Mouse (Mus musculus) spleen, adult 2 months (tissue): ENCODE measurements around the gene Tyrobp. TPM values are rescaled to one million over a fixed set of nuclear protein-coding genes. Genes with fewer than 3 reads are reported as not detected.

Experiments used
- DNase-seq, 2 experiments: peaks; one replicate each; pipeline versions ENCODE4 v3.0.0 to v3.0.0-alpha.2; 2012 to 2021; ENCODE audit warnings: low spot score in 2 of 2, low read depth in 1 of 2
- H3K27ac ChIP-seq: fragments of 200-500 bp; 2 replicates; pipeline ENCODE4 v1.5.1; 2012; ENCODE audit warnings: low read length, inconsistent platforms; ENCODE audit not compliant: insufficient read depth
- H3K27me3 ChIP-seq: fragments of 200-500 bp; 2 replicates; pipeline ENCODE4 v1.6.1; 2012; ENCODE audit warnings: mild to moderate bottlenecking, moderate library complexity, low read length, inconsistent platforms; ENCODE audit not compliant: control insufficient read depth, insufficient read depth
- H3K36me3 ChIP-seq: fragments of 200-500 bp; 2 replicates; pipeline ENCODE4 v1.6.1; 2012; ENCODE audit warnings: mild to moderate bottlenecking, low read length, inconsistent platforms; ENCODE audit not compliant: control insufficient read depth, insufficient read depth
- H3K4me1 ChIP-seq: fragments of 200-500 bp; 2 replicates; pipeline ENCODE4 v1.6.1; 2011; ENCODE audit warnings: inconsistent platforms; ENCODE audit not compliant: control insufficient read depth, insufficient read depth, insufficient read length
- H3K4me3 ChIP-seq: fragments of 200-500 bp; 2 replicates; pipeline ENCODE4 v1.5.1; 2011; ENCODE audit warnings: mild to moderate bottlenecking, inconsistent platforms; ENCODE audit not compliant: insufficient read depth, insufficient read length; ENCODE audit errors: extremely low read depth
- CTCF ChIP-seq: fragments of 200-500 bp; IDR thresholded peaks from 2 replicates; pipeline ENCODE4 v1.5.1; 2011; ENCODE audit warnings: mild to moderate bottlenecking, inconsistent platforms; ENCODE audit not compliant: insufficient read depth, insufficient read length, insufficient replicate concordance; ENCODE audit errors: extremely low read depth
- POLR2A ChIP-seq: fragments of 200-500 bp; IDR thresholded peaks from 2 replicates; pipeline ENCODE4 v1.6.1; 2011; ENCODE audit warnings: low read depth, low read length, inconsistent platforms
- WGBS: fragments of 180-500 bp; shearing (Covaris S2); methylation state at CpG from one replicate; pipeline ENCODE4 v1.1.7; 2018; 5-methylcytosine and 5-hydroxymethylcytosine counted together
- polyA plus RNA-seq: library from polyadenylated mRNA; depleted of rRNA; stranded (reverse); fragments of >200 nt; gene quantifications from 2 replicates; pipeline ENCODE4 v1.2.3, GENCODE M21; 2012; rRNA removed

The Tyrobp gene
- polyA plus RNA-seq, result 569 and 738 TPM in 2 replicates

DNA sequence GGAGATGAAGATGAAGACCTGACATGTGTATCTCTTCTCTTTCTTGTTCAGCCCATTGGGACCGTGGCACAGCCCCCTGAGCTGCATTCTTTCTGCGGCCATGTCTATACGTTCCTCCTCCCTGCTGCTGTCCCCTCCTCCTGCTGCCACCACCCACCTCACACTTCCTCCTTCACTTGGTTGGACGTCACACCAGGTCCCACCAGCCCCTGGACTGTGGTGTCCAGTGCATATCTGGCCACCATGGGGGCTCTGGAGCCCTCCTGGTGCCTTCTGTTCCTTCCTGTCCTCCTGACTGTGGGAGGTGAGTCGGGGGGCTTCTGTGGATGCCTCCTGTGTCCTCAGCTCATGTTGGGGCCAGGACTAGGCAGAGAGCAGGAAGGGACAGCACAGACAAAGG is at the start of gene Tyrobp:
Tyrobp (plus strand) TSS at position 165 of the 400 bp plus-strand sequence.
- peak within 1 kb of the TSS; percentile 51 for H3K4me3 ChIP-seq
- DNase-seq, result peak in 1 of 2 experiments; percentile 50
- WGBS, result 20% methylated on average over 5 of the region's 5 CpGs

DNA sequence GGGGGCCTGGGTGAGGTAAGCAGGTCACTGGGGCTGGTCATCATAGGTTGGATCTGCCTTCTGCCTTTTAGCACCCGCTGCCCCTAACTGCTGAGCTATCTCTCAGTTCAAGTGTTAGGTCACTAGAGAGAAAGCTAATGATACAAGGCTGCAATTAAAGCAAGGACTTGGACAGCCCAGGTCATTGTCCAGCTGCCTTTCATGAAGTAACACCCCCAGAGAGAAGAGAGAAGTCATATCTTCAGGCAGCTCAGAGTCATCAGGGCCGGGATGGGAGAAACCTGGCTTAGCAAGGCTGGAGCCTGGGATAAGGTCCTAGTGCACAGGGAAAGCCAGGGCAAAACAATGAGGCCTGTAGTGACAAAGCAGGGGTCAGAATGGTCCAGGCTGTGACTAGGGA is 46.1 kb upstream of the Tyrobp start:
- no peaks in the 10 kb centered on the region for H3K4me1 ChIP-seq
- TF ChIP-seq CTCF, result no peak
- no peak for TF ChIP-seq POLR2A
- H3K36me3 ChIP-seq, result no peaks in the 10 kb centered on the region
- H3K27me3 ChIP-seq, result peaks cover 7% of the 10 kb centered on the region
- no peak overlapping the region for H3K27ac ChIP-seq
- DNase-seq, result no peak
- 82% methylated on average over 2 of the region's 2 CpGs for WGBS
- H3K4me3 ChIP-seq, result no peak overlapping the region

More for the DNA sequence above, at the start of gene Tyrobp:
- Histone ChIP-seq H3K27ac (peak within 1 kb of the TSS; percentile 97), H3K27me3 (no peaks in the 10 kb centered on the region), H3K4me1 (peaks cover 45% of the 10 kb centered on the region; the same call in 1 of the 2 replicates), H3K36me3 (no peaks in the 10 kb centered on the region)
- peak; percentile 25; the same call in 1 of the 2 replicates for TF ChIP-seq POLR2A
- no peak for TF ChIP-seq CTCF

DNA sequence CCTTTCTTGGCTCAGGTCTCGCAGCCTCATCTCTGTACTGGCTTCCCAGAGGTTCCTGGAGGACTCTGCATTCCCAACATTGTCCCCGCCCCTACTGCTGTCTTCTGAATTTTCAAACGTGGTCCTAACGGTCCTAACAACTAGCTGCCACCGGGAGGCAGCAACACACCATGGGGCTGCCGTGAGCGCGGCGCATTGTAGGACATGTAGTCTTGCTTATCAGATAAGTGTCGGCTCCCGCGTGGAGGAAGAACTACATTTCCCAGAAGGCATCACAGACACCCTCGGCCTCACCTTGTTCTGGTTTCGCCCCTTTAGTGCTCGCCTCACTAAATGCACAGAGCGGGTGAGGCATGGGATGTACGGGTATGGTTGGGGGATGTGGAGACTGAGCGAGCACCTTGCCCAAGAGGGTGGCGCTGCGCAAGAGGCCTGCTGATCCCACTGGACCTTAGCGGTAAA is 40.0 kb upstream of the Tyrobp start:
- DNase-seq, result peak; percentile 86 to 87
- Histone ChIP-seq H3K27me3 (no peaks in the 10 kb centered on the region), H3K4me3 (peak overlapping the region; percentile 52), H3K27ac (no peak overlapping the region), H3K36me3 (no peaks in the 10 kb centered on the region), H3K4me1 (no peaks in the 10 kb centered on the region)
- peak; percentile 98 for TF ChIP-seq CTCF
- TF ChIP-seq POLR2A, result no peak
- WGBS, result 3% methylated on average over 21 of the region's 21 CpGs

DNA sequence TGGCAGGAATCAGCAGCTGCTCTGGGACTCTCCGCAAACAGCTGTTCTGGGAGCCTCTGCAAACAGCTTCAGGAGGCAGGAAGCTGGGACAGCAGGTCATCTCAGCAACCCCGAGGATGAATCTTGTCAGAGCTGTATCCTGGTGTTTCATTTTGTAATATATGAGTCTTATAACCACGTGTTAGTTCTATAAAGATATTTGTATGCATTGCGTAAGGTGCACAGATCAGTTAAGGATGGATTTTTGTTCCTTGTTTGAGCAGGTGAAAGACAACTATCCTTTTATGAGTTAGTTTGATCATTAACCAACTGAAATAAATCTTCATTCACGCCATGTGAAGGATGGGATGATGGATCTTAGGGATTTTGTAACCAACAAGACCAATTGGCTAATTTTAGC is 33.5 kb upstream of the Tyrobp start:
- Histone ChIP-seq H3K27ac (no peak overlapping the region), H3K36me3 (no peaks in the 10 kb centered on the region), H3K4me1 (no peaks in the 10 kb centered on the region), H3K27me3 (0 out of 2 replicates have a peak, but pooled peaks cover 2% of the 10 kb centered on the region), H3K4me3 (no peak overlapping the region)
- no peak for TF ChIP-seq POLR2A
- TF ChIP-seq CTCF, result no peak
- no peak for DNase-seq
- 62% methylated on average over 5 of the region's 5 CpGs for WGBS

DNA sequence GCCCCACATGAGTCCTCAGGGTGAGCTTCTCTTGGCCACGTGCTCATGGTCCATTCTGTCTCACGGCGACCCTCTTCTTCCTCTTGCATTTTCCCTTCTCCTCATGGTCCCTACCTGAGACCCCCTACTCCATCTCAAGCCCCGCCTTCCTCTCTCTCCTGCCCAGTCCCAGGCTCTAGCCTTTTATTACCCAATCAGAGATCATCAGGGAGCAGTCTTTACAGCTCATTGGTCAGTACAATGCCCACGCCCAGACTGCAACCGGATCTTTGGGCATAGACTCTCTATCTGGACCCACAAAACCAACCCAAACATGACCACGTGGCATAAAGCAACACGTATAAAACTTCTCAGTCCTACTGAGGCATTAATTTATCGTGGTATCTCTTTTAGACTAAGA is 29.5 kb upstream of the Tyrobp start:
- WGBS, result 86% methylated on average over 9 of the region's 9 CpGs
- DNase-seq, result no peak

DNA sequence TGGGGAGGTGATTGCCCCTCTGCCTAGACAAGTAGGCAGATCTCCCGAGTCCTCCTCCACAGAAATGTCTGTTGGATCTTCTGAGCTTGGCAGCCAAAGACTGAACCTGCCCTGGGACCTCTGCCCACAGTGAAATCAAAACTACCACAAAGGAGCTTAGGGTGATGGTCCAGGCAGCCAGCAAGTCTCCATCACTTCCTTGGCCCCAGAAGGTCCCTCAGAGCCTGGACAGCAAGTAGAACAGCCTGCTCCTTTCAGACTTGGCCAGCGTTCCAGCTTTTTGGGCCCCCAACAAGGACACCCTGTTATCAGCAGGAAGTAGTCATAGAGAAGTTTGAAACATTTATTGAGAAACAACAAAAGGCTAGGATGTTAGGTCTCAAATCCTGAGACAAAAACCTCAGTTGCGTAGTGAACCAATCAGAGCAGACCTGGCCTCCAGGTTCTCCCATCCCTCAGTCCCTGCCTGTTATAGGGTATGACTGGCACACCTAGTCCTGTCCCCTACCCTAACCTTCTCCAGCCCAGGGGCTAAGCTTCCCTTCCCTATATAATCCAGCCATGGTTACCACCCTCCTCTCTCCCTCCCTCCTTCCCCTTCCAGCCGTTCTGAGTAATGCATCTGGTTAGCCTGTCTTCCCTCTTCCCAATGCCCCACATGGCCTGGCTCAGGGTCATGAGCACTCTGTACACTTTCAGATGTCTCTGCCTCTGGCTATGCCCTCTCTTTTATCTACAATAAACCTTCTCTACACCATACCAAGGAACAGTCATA is 20.6 kb upstream of the Tyrobp start:
- TF ChIP-seq CTCF, result no peak
- TF ChIP-seq POLR2A, result no peak

More for the DNA sequence above, 29.5 kb upstream of the Tyrobp start:
- TF ChIP-seq POLR2A, result no peak
- no peak for TF ChIP-seq CTCF
- Histone ChIP-seq H3K27ac (no peak overlapping the region), H3K27me3 (0 out of 2 replicates have a peak, but pooled peaks cover 2% of the 10 kb centered on the region), H3K4me3 (no peak overlapping the region), H3K4me1 (no peaks in the 10 kb centered on the region), H3K36me3 (no peaks in the 10 kb centered on the region)

DNA sequence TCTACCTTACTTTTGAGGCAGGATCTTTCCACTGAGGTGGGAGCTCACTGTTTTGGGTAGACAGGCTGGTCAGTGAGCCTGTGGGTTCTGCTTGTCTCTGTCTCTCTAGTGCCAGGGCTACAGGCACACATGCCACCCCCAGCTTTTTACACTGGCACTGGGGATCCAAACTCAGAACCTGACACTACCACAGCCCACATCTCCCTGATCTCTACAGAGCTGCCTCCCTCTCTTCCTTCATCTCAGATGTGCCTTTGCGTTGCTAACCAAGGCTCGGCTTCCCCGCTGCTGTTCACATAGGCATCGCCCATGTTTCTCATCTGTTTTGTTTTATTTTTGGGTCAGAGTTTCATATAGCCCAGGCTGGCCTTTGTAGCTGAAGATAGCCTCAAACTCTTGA is 19.9 kb upstream of the Tyrobp start:
- H3K4me3 ChIP-seq, result peak overlapping the region; percentile 29; the same call in 1 of the 2 replicates
- peaks cover 13% of the 10 kb centered on the region; the same call in 1 of the 2 replicates for H3K4me1 ChIP-seq
- no peaks in the 10 kb centered on the region for H3K36me3 ChIP-seq
- peak overlapping the region; percentile 85 for H3K27ac ChIP-seq
- H3K27me3 ChIP-seq, result no peaks in the 10 kb centered on the region
- DNase-seq, result no peak
- WGBS, result 36% methylated on average over 4 of the region's 4 CpGs
- TF ChIP-seq CTCF, result no peak
- TF ChIP-seq POLR2A, result no peak

More for the DNA sequence above, 20.6 kb upstream of the Tyrobp start:
- no peak for DNase-seq
- Histone ChIP-seq H3K27ac (peak overlapping the region; percentile 85), H3K36me3 (no peaks in the 10 kb centered on the region), H3K4me1 (peaks cover 13% of the 10 kb centered on the region; the same call in 1 of the 2 replicates), H3K4me3 (no peak overlapping the region; the same call in 1 of the 2 replicates), H3K27me3 (no peaks in the 10 kb centered on the region)
- 64% methylated on average over 4 of the region's 4 CpGs for WGBS
